ENCODE assay signal across 11 mouse cellular contexts in genomic region chr11:69503863-69504280, GRCm38 (mm10). TPM values are rescaled to one million over a fixed set of nuclear protein-coding genes. Genes with fewer than 3 reads are reported as not detected.
A peak's percentile ranks its signal among the peaks of the same experiment; 100 is the strongest.
DNase-seq lines count a peak whose midpoint lies in the region; ATAC-seq and TF ChIP-seq lines count a peak whose summit lies in the region.
"Had no signal": no experiment of that assay in that cellular context is flagged by ENCODE, and none has a peak within 500 bp of the region (broad histone marks: within the 10 kb centered on the region; RNA-seq: fewer than 3 reads in every experiment).

No protein-coding gene starts in this region.

- 45% methylated on average over 4 of the region's 4 CpGs for WGBS in liver, postnatal 0 days (ENCODE audit: insufficient replicate concordance)
- WGBS in liver, embryonic 11.5 days, result 41% methylated on average over 4 of the region's 4 CpGs

- H3K36me3 ChIP-seq in liver, postnatal 0 days (replicated peaks; ENCODE audit: insufficient read depth, low read length), result no peaks in the 10 kb centered on the region
- H3K36me3 ChIP-seq in liver, embryonic 11.5 days (ENCODE audit: control insufficient read depth, insufficient read depth, low read length), result no peaks in the 10 kb centered on the region
- H3K36me3 ChIP-seq: liver, embryonic 13.5 days had no signal

- no peaks in the 10 kb centered on the region for H3K9me3 ChIP-seq in liver, postnatal 0 days (ENCODE audit: low read length)
- no peaks in the 10 kb centered on the region for H3K9me3 ChIP-seq in liver, embryonic 11.5 days (ENCODE audit: control insufficient read depth, low read length)
- H3K9me3 ChIP-seq: liver, embryonic 13.5 days had no signal

- TF ChIP-seq CTCF in liver, postnatal 0 days (IDR thresholded peaks at IDR 0.05; ENCODE audit: low read depth), result no peak

- no peak overlapping the region for H3K9ac ChIP-seq in liver, postnatal 0 days (replicated peaks)
- H3K9ac ChIP-seq in liver, embryonic 11.5 days (ENCODE audit: low read depth, low read length), result no peak overlapping the region
- H3K9ac ChIP-seq: liver, embryonic 13.5 days had no signal

- ATAC-seq in liver, postnatal 0 days, result 0 out of 2 replicates have a peak, but pooled peaks have one; percentile 44
- ATAC-seq in liver, embryonic 11.5 days (replicated peaks; ENCODE audit: low FRiP score), result no peak
- ATAC-seq: hindbrain, embryonic 16.5 days had no signal

- no peaks in the 10 kb centered on the region for H3K27me3 ChIP-seq in liver, postnatal 0 days (ENCODE audit: insufficient read depth, low read length)
- no peaks in the 10 kb centered on the region for H3K27me3 ChIP-seq in liver, embryonic 11.5 days (replicated peaks; ENCODE audit: control insufficient read depth, insufficient read depth, low read length)
- H3K27me3 ChIP-seq: liver, embryonic 13.5 days had no signal

- no peak overlapping the region for H3K27ac ChIP-seq in liver, postnatal 0 days (ENCODE audit: low read depth)
- no peak overlapping the region for H3K27ac ChIP-seq in liver, embryonic 11.5 days (ENCODE audit: low read depth, low read length)
- H3K27ac ChIP-seq: liver, embryonic 13.5 days had no signal

- H3K4me2 ChIP-seq in liver, postnatal 0 days (ENCODE audit: low read depth, low read length), result no peak overlapping the region
- H3K4me2 ChIP-seq in liver, embryonic 11.5 days, result no peak overlapping the region
- H3K4me2 ChIP-seq: liver, embryonic 13.5 days had no signal

- no peak for TF ChIP-seq EP300 in liver, postnatal 0 days (IDR thresholded peaks at IDR 0.05; ENCODE audit: low read depth)

- no peaks in the 10 kb centered on the region; the same call in 1 of the 2 replicates for H3K4me1 ChIP-seq in liver, postnatal 0 days (ENCODE audit: insufficient read depth)
- peaks cover 6% of the 10 kb centered on the region; the same call in 1 of the 2 replicates for H3K4me1 ChIP-seq in liver, embryonic 11.5 days (replicated peaks; ENCODE audit: control insufficient read depth, insufficient read depth, low read length)

- no peak overlapping the region for H3K4me3 ChIP-seq in liver, postnatal 0 days (ENCODE audit: low read depth, low read length)
- H3K4me3 ChIP-seq in liver, embryonic 11.5 days (ENCODE audit: low read depth, low read length), result no peak overlapping the region
- H3K4me3 ChIP-seq: liver, embryonic 13.5 days; myocyte had no signal

- DNase-seq in liver, postnatal 0 days, result no peak
- DNase-seq in liver, embryonic 11.5 days (ENCODE audit: low spot score), result no peak
- DNase-seq in heart, adult 8-10 months (ENCODE audit: low spot score), result peak; percentile 73
- peak; percentile 42 to 63 for DNase-seq in kidney, postnatal 4 days
- DNase-seq in testis, postnatal 10 days (ENCODE audit: low spot score), result peak; percentile 68
- no peak for DNase-seq in MN1 (ENCODE audit: low spot score)
- DNase-seq in adrenal gland, postnatal 25 days, result no peak
- no peak for DNase-seq in spleen, adult 12 weeks (ENCODE audit: low spot score)
- DNase-seq: liver, embryonic 13.5 days had no signal

RNA-seq across cellular contexts. Expression of gene Dnah2, which starts 45.0 kb away (rescaled TPM):
- 0.04 and 0.05 TPM in 2 replicates for polyA plus RNA-seq in liver, postnatal 0 days (2015; fragmentation: Nextera tagmentation; extraction: Ambion mirVana)
- 0.14 and 0.52 TPM in 2 replicates for polyA plus RNA-seq in liver, embryonic 11.5 days (2014; fragmentation: Nextera tagmentation; extraction: Ambion mirVana)
- total RNA-seq in heart, adult 8-10 months (2022), result under 1 TPM; 0.22 to 0.66 (median 0.40) TPM
- total RNA-seq in adrenal gland, postnatal 25 days (2021), result 0.05 and 0.76 TPM in 2 replicates

RNA-seq across cellular contexts. Expression of gene Efnb3, which starts 56.1 kb away (rescaled TPM):
- 0.19 and 0.20 TPM in 2 replicates for polyA plus RNA-seq in liver, postnatal 0 days (2015; fragmentation: Nextera tagmentation; extraction: Ambion mirVana)
- polyA plus RNA-seq in liver, embryonic 11.5 days (2014; fragmentation: Nextera tagmentation; extraction: Ambion mirVana), result 1.8 and 2.4 TPM in 2 replicates
- total RNA-seq in heart, adult 8-10 months (2022), result 100 to 1,000 TPM; 105 to 137 (median 128) TPM
- 0.38 and 1.5 TPM in 2 replicates for total RNA-seq in adrenal gland, postnatal 25 days (2021)

Comparison
In these comparisons a context has a peak if more than half of its experiments do, and no peak if none do; other contexts are left out.
1. DNase-seq: peak in heart, adult 8-10 months (single experiment), kidney, postnatal 4 days (2 of 2) and testis, postnatal 10 days (single experiment); none in liver, postnatal 0 days (single experiment), liver, embryonic 11.5 days (single experiment), MN1 (single experiment), adrenal gland, postnatal 25 days (single experiment) and spleen, adult 12 weeks (single experiment).
2. RNA of gene Efnb3, which starts 56.1 kb away (total RNA-seq): 105 to 137 TPM in heart, adult 8-10 months; 0.38 to 1.5 TPM in adrenal gland, postnatal 25 days; every median in the first group is over 10 times any median in the second.